Mouse (Mus musculus) ES-CJ7 (cell line): ENCODE measurements at regions not wholly inside any gene's neighbourhood (a gene's known extent, or its start where the extent isn't known, plus 50 kb on each side); places are given as distances from the start of the nearest gene placed in this dataset.
"Not testable (repeated sequence)": the region's sequence is repeated elsewhere in the genome, so short reads cannot be mapped to it uniquely, and the experiment has no call there.

Experiments
- DNase-seq: peaks from one replicate; pipeline ENCODE4 v3.0.0; 2011; ENCODE audit warnings: low read depth, low spot score

DNA sequence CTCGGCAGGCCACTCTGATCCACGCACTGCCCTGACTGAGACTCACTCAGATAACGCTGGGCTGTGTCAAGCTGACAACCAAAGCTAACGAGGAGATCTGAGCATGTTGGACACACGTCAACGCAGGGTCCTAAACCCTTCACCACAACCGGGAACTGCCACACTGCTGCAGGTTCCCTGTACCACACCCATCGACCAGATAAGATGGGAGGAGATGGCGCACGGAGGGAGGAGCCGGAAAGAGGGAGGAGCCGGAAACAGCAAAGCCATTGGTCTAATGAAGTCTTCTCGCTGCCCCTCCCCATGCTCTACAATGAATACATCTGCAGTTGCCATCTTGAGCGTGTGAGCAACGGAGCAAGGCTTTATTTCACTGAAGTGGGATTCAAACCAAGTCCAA lies 182.9 kb upstream of the Rpl38 start:
- peak; percentile 89 for DNase-seq

DNA sequence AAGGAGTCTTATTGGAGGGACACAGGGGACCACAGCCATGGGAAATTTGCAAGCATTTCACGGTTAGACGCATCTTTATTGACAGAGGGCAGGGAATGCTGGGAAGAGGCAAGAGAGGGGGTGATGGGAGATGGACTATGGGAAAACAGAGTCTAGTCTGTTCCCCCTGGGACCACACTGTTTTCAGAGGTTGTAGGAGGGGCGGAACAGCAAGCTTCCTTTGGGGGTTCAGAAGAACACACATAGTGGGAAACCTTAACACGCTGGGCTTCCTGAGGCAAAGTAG lies 183.7 kb upstream of the Rpl38 start:
- DNase-seq = no peak

DNA sequence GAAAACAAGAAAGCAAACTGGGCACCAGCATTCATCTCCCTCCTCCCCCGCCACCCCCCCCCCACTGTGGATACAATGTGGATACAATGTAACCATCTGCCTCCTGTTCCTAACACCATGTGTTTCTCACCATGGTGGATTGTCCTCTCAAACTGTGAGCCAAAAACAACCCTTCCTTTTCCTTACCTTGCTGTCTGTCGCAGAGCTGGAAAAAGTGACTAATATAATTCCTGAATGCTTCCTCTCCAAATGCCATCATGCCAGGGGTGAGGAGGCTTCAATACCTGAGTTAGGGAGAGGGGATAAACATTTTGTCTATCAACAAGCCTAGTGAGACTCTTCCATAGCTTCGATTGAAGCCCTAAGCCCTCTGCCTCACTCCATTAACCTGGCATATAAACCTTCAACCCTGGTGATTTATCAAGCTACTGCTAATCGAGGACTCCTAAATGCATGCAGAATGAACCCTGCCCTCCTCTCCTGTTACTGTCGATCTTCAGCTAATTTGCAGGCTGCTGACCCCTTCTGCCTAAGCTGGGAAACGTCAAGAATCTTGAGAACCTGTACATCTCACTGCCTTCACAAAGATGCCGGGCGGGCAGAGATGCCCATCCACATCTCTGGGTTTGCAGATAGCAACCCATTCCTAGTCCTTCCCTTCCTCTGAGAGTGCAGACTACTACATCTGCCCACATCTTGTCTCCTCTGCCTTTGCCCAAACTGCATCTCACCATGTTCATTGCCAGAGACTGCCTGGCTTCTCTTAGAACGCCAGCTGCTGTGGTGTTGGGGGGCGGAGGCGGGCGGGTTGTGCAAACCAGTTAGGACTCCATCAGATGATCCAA lies 184.3 kb upstream of the Rpl38 start:
- no peak for DNase-seq

DNA sequence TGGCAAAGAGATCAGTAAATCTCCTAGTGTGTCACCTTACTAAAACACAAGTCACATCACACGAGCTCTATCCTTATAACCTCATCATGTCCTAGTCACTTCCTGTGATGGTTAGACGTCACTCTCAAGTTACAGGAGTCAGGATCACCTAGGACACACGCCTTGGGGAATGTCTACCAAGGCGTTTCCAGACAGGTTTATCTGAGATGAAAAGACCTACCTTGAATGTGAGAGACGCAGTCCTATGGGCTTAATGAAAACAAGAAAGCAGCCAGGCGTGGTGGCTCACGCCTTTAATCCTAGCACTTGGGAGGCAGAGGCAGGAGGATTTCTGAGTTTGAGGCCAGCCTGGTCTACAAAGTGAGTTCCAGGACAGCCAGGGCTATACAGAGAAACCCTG lies 185.0 kb upstream of the Rpl38 start:
- DNase-seq = not testable (repeated sequence)

DNA sequence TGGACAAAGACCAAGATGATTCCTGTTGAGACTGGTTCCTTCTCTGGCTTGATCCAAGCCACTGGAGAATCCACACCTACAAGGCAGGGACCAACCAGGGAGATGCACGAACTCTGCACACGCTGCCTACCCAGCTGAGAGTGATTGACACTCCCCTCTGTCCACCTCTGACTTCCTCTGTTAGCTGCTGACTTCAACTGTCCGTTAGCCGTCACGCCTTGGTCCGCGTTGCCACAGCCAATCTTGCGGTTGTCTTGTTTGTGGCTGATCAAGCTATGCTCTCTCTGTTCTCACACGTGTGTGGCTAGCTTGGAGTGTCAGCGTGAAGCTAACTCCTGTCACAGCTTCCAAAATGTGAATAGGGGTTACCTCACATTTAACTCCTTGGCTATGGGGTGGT lies 186.3 kb upstream of the Rpl38 start:
- no peak for DNase-seq

DNA sequence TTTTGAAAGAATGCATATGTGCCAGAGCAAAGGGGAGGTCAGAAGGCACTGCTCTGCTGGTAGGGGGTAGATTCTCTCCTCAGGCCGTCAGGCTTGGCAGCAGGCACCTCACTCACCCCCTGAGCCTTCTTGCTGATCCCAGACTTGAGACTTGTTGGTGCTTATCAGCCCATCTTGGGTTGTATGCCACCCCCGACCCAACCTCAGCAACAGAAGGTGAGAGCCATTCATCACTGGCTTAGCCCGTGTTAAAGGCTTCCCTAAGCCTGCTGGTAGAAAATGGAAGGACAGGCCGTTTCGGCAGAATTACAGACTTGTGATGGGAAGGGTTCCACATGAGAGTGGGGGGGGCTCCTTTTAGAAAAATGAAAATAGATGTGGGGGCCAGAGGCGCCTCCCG lies 187.3 kb upstream of the Rpl38 start:
- no peak for DNase-seq

DNA sequence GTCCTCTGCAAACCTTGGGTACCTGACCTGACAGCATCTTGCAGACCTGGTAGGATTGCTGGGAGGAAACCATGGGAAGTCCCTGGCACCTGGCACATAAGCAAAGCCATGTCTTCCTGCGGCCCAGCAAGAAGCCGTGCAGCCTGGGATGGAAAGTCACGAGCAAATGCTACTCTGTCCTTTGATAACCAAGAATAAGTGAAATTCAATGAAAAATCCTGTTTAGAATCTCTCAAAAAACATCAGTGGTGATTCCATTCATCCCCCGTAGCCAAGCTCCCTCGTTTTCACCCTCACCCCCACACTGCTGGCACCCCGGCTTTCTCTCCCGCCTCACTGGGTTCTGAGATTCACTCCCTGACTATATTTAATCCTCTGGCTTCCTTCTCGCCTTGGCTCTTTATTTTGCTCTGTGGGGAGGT lies 188.2 kb upstream of the Rpl38 start:
- no peak for DNase-seq

DNA sequence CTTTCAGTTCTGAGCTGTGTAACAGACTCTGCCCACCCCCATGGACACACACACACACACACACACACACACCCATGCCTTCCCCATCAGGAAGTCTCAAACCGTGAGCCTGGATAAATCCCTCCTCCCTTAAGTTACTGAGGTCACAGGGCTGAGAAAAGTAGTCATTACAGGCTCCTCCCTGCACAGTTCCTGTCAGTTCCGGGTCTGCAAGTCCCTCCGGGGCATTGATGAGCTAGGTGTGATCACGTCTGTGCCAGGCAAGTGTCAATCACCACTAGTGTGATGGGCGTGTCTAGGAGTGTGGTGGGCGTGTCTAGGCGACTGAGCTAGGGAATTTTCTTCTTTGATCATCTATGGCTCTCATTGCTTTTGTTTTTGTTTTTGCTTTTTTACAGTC lies 189.6 kb upstream of the Rpl38 start:
- peak; percentile 92 for DNase-seq

DNA sequence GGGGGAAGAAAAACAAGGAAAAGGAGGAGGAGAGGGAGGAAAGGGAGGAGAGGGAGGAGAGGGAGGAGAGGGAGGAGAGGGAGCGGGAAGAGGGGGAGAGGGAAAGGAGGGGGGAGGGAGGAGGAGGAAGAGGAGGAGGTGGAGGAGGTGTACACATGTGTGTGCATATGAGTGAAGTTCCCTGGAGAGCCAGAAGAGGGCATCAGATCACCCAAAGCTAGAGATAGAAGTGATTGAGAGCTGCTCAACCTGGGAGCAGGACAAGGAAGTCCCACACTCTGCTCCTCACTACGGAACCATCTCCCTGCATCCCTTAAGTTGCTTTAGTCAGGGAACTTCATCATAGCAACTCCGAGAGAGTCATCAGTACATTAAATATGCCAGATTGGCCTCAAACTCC lies 191.0 kb upstream of the Rpl38 start:
- DNase-seq = peak; percentile 86

DNA sequence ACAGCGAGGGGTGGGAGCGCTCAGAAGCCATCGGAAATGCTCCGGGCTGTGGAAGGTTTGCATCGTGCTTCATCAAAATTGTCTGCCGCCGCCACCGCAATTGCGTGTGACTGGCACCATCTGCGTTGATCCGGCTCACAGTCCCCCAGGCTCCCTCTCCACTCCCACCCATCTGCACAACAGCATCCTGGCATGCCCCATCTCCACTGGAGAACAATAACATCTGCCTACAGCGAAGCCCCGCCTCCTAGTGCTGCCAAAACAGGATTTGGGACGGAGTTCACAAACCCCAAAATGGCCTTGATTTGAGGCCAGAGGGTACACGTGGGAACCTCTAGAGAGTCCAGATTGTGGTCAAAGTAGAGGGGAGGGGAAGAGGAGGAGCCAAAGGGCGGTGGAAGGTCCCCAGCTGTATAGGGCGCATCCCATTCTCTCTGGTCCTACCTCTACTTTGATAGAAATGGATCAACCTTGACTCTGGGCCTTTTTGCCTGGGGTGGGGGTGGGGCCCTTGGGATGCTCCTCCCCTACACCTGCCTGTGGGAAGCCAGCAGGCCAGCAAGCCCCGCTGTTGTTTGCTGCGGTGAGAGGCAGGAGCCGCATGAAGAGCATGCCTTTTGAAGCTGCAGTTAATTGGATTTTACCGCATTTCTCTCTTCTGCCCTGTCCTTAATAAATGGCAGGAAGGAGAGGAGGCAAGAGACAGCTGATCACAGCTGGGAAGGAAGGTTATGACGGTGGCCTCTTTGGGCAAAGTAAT lies 195.6 kb upstream of the Rpl38 start:
- peak; percentile 91 for DNase-seq

DNA sequence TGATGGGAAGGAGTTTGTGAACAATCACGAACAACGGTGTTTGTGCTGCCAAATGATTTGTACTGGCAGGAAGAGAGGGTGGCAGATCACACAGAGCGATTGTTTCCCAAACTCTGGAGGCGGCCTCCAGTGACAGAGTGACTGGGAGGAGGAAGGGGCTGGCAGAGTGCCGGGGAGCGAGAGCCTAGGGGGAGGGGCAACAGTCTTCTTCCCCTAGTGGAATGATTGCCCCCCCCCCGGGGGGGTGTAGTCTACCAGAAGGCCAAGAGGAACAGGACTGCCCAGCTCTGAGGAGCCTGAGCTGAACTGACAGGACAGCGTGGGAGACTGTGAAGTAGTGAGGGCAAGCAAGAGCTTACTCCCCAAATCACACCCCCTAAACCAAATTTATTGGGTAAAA lies 199.9 kb upstream of the Rpl38 start:
- DNase-seq = no peak

DNA sequence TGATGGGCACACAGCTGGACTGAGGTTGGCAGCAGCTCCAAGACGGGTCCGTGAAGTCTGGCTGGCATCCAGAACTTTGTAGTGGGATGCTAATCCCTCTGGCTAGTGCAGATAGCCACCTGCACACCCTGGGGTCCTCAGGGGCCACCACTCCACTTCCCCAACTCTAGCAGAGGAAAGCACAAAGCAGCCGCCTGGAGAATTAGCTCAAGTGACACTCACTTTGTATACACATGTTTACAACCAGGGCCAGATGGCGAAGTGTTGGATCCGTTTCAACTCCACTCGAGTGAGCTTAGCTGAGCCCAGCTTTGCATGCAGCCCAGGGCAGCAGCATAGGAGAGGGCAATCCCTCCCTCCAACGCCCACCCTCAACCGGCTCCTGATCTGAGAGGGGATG lies 200.5 kb upstream of the Rpl38 start:
- no peak for DNase-seq

DNA sequence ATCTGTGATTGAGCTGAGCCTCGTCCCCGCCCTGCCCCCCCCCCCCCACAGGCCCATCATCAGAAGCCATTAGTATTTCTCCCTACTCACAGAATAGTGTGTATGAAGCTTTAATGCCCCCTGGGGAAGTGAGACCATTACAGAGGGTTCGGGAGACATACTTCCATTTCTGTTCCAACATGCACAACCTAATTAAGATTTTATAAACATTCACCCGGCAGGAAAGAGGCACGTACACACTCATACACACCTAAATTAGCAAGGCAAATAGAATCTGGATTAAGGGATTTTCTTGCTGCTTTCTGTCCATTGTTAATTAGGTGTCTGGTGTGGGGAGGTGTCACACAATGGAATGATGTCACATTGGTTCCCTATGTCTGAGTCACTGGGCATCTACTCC lies 202.8 kb upstream of the Rpl38 start:
- no peak for DNase-seq

DNA sequence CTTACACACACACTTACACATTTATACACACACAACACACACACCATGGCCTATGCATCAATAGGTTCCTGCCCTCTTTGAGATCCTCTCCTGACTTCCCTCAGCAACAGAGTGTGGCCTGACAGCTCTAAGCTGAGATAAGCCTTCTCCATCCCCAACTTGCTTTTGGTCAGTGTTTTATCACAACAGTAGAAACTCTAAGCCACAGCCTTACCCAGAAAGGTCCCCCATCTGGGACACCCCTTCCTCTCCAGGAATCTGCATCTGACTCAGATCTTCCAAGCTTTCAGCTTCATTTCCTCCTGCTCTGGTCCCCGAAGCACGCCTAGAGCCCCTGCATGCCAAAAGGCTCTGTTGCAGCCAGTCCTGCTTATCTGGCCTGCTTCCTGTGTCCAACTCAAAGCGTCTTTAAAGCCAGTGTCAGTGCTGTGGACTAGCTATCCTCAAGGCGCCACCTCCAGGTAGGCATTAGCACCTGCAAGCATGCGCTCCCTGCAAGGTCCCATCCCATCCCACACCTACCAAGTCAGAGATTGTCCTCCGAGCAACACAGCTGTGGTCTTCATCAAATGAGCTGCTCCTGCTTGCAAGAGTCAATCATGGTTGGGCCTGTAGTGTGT lies 205.5 kb upstream of the Rpl38 start:
- DNase-seq = peak; percentile 65

DNA sequence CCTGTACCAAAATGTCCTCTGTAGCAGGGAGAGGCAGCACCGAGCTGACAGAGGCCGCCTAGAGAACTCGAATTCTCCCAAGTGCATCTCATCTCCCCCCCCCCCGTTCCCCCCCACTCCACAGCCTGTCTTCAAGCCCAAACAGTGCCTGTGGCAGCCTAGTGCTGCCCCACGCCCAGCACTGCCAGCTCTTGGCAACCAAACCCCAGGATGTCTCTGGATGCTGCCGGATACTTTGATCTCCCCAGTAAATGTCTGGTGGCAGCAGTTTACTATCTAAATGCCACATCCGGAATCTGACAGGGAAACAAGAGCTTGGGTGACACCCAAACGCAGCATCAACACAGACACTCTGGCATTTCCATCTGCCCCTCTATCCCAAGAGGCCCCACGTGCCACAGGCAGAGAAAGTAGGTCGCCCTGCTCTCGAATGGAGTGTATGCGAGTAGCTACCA lies 213.4 kb upstream of the Rpl38 start:
- no peak for DNase-seq

DNA sequence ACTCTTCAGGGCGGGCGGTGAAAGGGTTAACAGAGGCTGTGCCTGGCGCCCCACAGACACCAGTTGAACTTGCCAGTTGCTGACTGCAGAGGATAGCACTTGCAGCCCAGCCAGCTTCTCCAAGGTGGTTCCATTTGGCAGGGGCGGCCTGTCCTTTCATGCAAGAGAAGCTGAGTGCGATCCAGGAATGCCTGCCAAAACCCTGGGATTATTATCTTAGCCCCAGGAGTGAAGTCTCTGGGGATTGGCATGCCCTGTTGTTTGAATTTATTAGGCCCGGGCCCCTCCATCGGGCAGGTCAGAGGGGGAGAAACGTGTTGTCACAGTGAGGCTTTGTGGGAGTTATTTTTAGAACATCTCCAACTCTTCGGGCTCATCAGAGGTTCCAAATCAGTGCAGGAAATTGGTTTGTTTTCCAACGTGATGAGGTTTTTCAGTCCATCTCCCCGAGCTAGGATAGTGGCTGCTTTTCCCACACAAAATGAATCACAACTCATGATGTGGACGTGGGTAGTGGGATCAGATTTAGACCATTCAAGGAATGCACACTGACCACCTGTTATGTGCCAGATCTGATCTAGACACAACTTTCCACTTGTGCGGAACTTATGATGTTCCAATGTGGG lies 219.4 kb upstream of the Rpl38 start:
- no peak for DNase-seq

DNA sequence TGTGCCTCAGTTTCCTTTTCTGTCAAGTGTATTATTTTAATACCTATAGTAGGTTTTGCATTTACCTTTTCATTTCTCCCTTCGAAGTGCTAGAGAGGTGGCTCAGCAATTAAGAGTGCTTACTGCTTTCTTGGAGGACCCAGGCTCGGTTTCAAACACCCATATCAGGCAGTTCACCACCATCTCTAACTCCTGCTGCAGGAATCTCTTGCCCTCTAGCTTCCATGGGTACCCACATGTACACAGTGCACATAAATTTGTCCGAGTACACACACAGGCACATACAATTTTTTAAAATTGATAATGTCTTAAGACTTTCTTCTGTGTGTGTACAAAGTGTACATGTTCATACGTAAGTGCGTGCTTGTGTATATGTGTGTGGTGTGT lies 220.9 kb upstream of the Rpl38 start:
- no peak for DNase-seq

DNA sequence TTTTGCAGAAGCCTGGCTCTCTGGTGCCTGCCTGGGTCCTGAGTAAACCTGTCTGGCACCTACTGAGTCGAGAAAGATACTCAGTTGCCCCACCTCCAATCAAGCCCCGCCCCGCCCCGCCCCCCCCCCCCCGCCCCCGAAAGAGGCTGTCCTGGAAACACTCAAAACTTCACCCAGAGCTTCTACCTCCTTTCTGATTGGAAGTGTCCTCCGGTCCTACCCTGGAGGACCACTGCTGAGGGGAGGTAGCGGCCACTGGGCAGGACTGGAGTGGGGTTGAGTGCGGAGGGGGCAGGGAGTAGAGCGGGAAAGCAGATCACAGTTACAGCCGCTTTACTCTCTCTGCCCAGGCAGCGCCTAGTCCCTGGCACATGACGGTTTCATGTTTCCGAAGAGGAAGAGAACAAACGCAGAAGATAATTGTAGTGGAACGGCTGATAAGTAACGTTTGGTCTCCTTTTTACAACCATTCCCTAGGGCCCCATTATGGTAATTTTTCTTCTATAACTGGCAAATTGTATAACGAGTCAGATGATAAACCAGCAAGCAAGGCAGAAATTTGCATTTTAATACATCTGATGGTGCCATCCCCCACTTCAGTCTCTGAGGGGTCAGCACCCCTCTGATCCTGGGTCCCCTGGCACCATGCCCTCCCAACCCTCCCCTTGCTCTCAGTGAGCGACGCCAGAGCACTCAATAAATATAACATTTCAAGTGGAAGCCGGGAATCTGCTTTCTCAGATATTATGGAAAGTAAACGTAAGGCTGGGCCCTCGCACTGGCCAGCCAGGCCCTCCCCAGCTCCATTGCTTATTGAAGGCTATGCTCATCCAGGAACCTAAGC lies 221.5 kb upstream of the Rpl38 start:
- DNase-seq = peak; percentile 11

DNA sequence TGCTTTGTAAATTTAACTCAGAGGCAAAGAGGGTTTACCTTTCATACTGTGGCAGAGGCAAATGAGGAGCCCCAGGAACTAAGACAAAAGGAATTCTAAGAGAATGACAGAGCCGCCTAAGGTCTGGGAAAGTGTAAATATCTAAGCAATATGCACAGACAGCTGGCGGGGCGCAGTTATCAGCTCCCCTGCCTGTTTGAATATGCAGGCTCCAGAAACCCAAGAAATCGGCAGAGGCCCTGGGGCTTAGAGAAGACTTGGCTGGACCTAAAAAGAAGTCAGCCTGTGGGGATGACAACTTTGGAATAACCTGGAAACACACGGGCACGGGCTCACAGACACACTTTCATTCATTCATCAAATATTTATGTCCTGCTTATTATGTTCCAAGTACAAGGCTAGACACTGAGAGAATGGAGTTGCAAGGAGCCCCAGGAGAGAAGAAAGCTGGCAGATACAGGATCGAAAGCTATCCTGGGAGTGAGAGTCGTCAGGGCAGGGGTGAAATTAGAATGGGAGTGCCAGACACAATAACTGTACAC lies 222.2 kb upstream of the Rpl38 start:
- DNase-seq = no peak

DNA sequence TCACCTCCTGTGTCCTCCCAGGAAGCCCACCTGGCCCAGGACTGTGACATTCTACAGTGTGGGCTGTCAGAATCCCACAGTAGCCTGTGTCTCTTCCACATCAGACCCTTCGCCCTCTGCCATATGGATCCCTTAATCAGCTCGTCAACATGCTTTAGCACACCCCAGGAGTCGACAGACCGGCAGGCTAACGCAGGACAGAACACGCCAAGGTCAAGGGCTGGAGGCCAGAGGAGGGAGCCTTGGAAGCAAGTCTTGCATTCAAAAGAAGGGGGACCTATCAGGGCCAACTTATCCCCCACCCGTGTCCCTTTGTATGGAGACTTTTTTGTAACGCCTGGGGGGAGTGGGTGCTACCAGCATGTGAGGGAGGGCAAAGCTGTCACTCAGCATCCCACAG lies 224.1 kb upstream of the Rpl38 start:
- DNase-seq = no peak

DNA sequence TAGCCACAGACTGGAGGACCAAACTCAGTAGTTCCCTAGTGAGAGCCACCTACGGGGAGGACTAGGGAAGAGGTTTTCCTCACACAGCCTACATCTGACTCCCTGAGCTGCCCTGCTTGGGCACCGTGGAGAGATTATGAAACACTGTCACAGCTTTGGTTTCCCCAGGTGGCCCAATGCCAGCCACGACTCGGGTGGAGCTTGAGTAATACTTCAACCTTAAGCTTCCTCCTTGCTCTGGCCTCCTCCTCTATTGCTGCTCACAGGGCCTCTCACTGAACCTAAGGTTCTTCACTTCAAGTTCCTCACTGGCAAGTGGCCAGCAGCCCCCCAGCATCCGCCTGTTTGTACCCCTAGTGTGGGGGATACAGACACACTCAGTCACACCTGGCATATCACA lies 224.9 kb upstream of the Rpl38 start:
- DNase-seq = no peak
